8 mouse cellular contexts compared by ENCODE assay signal in the genomic region with DNA sequence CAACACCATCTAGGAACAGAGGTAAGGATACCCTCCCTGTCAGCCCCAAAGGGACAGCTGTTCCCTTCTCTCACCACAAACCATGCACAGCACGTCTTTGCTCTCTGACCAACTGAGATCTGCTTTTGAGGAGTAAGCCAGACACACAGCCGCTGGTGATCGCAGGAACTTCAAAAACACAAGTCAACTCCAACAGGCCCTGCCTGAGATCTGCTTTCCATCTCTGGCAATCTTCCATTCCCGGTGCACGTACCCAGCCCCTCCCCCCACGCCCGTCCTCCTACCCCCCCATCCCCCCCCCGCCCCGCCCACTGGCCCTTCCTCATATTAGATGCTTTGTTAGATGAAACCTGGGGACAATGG. TPM values are rescaled to one million over a fixed set of nuclear protein-coding genes. Genes with fewer than 3 reads are reported as not detected.
DNase-seq lines count a peak whose midpoint lies in the region; ATAC-seq lines count a peak whose summit lies in the region.

No protein-coding gene starts in this region.

- ATAC-seq in hindbrain, embryonic 11.5 days (ENCODE audit: low FRiP score): peak; percentile 72
- ATAC-seq in liver, embryonic 15.5 days (ENCODE audit: insufficient read depth): peak; percentile 22; the same call in 1 of the 2 replicates

- peak overlapping the region; percentile 24; the same call in 1 of the 2 replicates for H3K27ac ChIP-seq in hindbrain, embryonic 11.5 days (ENCODE audit: low read depth, low read length)
- peak overlapping the region; percentile 51; the same call in 1 of the 2 replicates for H3K27ac ChIP-seq in liver, embryonic 15.5 days (replicated peaks)

- H3K36me3 ChIP-seq in hindbrain, embryonic 11.5 days (ENCODE audit: control insufficient read depth, insufficient read depth, low read length): no peaks in the 10 kb centered on the region
- no peaks in the 10 kb centered on the region for H3K36me3 ChIP-seq in liver, embryonic 15.5 days (replicated peaks)

- H3K4me2 ChIP-seq in hindbrain, embryonic 11.5 days (replicated peaks; ENCODE audit: low read depth, low read length): peak overlapping the region; percentile 28
- peak overlapping the region; percentile 50 for H3K4me2 ChIP-seq in liver, embryonic 15.5 days

- peak overlapping the region; percentile 37; the same call in 1 of the 2 replicates for H3K9ac ChIP-seq in hindbrain, embryonic 11.5 days (ENCODE audit: low read depth, low read length)
- H3K9ac ChIP-seq in liver, embryonic 15.5 days: no peak overlapping the region

- no peaks in the 10 kb centered on the region for H3K27me3 ChIP-seq in hindbrain, embryonic 11.5 days (ENCODE audit: control insufficient read depth, insufficient read depth, low read length)
- H3K27me3 ChIP-seq in liver, embryonic 15.5 days: no peaks in the 10 kb centered on the region

- no peak overlapping the region for H3K4me3 ChIP-seq in hindbrain, embryonic 11.5 days (ENCODE audit: low read depth, low read length)
- peak overlapping the region; percentile 23 for H3K4me3 ChIP-seq in liver, embryonic 15.5 days (replicated peaks)

- 8% methylated on average over 9 of the region's 9 CpGs for WGBS in hindbrain, embryonic 11.5 days
- 4% methylated on average over 9 of the region's 9 CpGs for WGBS in liver, embryonic 15.5 days (ENCODE audit: insufficient replicate concordance)

- H3K9me3 ChIP-seq in hindbrain, embryonic 11.5 days (ENCODE audit: control insufficient read depth, low read length): no peaks in the 10 kb centered on the region
- no peaks in the 10 kb centered on the region for H3K9me3 ChIP-seq in liver, embryonic 15.5 days (replicated peaks)

- H3K4me1 ChIP-seq in hindbrain, embryonic 11.5 days (replicated peaks; ENCODE audit: control insufficient read depth, insufficient read depth, low read length): no peaks in the 10 kb centered on the region; the same call in 1 of the 2 replicates
- H3K4me1 ChIP-seq in liver, embryonic 15.5 days (replicated peaks): peaks cover 12% of the 10 kb centered on the region

- peak; percentile 4 for DNase-seq in ES-CJ7 (ENCODE audit: low read depth, low spot score)
- peak; percentile 21 to 43 for DNase-seq in cerebellum, adult 18-20 months
- peak; percentile 51 for DNase-seq in forelimb bud, embryonic 11.5 days (ENCODE audit: low read depth, low spot score)
- peak; percentile 53 for DNase-seq in hindbrain, embryonic 11.5 days (ENCODE audit: low spot score)
- DNase-seq in neural tube, embryonic 10.5 days (ENCODE audit: extremely low spot score, low spot score): peak; percentile 56
- no peak for DNase-seq in spleen, adult 12 weeks (ENCODE audit: low spot score)
- no peak for DNase-seq in thymus, postnatal 36 days

RNA-seq across cellular contexts. Expression of a gene that starts 18.8 kb away (rescaled TPM):
- polyA plus RNA-seq in hindbrain, embryonic 11.5 days (2014; fragmentation: Nextera tagmentation; extraction: Ambion mirVana): 5.8 and 13.0 TPM in 2 replicates
- 2.0 TPM in 2 replicates for polyA plus RNA-seq in liver, embryonic 15.5 days (2015; fragmentation: Nextera tagmentation; extraction: Ambion mirVana)

Comparison
In these comparisons a context has a peak if more than half of its experiments do, and no peak if none do; other contexts are left out.
1. DNase-seq: peak in ES-CJ7 (single experiment), cerebellum, adult 18-20 months (2 of 2), forelimb bud, embryonic 11.5 days (single experiment), hindbrain, embryonic 11.5 days (single experiment) and neural tube, embryonic 10.5 days (single experiment); none in spleen, adult 12 weeks (single experiment) and thymus, postnatal 36 days (0 of 2).